Mouse (Mus musculus) G1E (cell line): Measurements from ENCODE around the gene Bach2.

Source experiments
- CTCF ChIP-seq: IDR thresholded peaks from 2 replicates; pipeline ENCODE4 v1.5.1; 2012; ENCODE audit warnings: low read depth, low read length, inconsistent platforms, mixed read lengths
- GATA1 ChIP-seq: IDR thresholded peaks from 2 replicates; pipeline ENCODE4 v1.6.1; 2012; ENCODE audit warnings: borderline replicate concordance, low read length, inconsistent platforms, mixed read lengths
- POLR2AphosphoS5 ChIP-seq: IDR thresholded peaks from 2 replicates; pipeline ENCODE4 v1.6.1; 2012; ENCODE audit warnings: low read depth, low read length, inconsistent platforms; ENCODE audit not compliant: insufficient replicate concordance

GRCm38 (mm10) chr4:32250333-32251004, 11.9 kb downstream of the Bach2 start:
- TF ChIP-seq CTCF = no peak
- no peak for TF ChIP-seq GATA1
- no peak for TF ChIP-seq POLR2AphosphoS5
